Mouse (Mus musculus) neural tube, embryonic 14.5 days (tissue): ENCODE results near the gene Maip1. TPM values are rescaled to one million over a fixed set of nuclear protein-coding genes. Genes with fewer than 3 reads are reported as not detected.

Experiments used
- ATAC-seq: fragments of 200-750 bp; cut with Nextera tagmentation; 2 replicates; pipeline ENCODE4 v1.8.0; 2017; ENCODE audit warnings: low read depth, mild to moderate bottlenecking, moderate TSS enrichment, moderate library complexity
- H3K27ac ChIP-seq: fragments of 300-500 bp; sonication (generic); 2 replicates; pipeline ENCODE4 v1.5.1; 2014; ENCODE audit warnings: low read depth, mild to moderate bottlenecking, control low read depth, low read length, moderate library complexity, mixed read lengths
- H3K27me3 ChIP-seq: fragments of 300-500 bp; sonication (generic); 2 replicates; pipeline ENCODE4 v1.6.1; 2014; ENCODE audit warnings: low read length; ENCODE audit not compliant: control insufficient read depth, insufficient read depth
- H3K36me3 ChIP-seq: fragments of 300-500 bp; sonication (generic); 2 replicates; pipeline ENCODE4 v1.6.1; 2014; ENCODE audit warnings: low read length, mixed read lengths; ENCODE audit not compliant: control insufficient read depth, insufficient read depth
- H3K4me1 ChIP-seq: fragments of 300-500 bp; sonication (generic); 2 replicates; pipeline ENCODE4 v1.6.1; 2014; ENCODE audit warnings: low read length; ENCODE audit not compliant: control insufficient read depth, insufficient read depth
- H3K4me2 ChIP-seq: fragments of 300-500 bp; sonication (generic); 2 replicates; pipeline ENCODE4 v1.6.1; 2014; ENCODE audit warnings: mild to moderate bottlenecking, low read depth, low read length, control low read depth
- H3K4me3 ChIP-seq: fragments of 300-500 bp; sonication (generic); 2 replicates; pipeline ENCODE4 v1.5.1; 2014; ENCODE audit warnings: low read depth, low read length, control low read depth, mixed read lengths
- H3K9ac ChIP-seq: fragments of 300-500 bp; sonication (generic); replicated peaks from 2 replicates; pipeline ENCODE4 v1.6.1; 2014; ENCODE audit warnings: low read depth, mild to moderate bottlenecking, control low read depth, low read length, mixed read lengths
- H3K9me3 ChIP-seq: fragments of 300-500 bp; sonication (generic); 2 replicates; pipeline ENCODE4 v1.6.1; 2016; ENCODE audit warnings: low read length; ENCODE audit not compliant: control insufficient read depth
- WGBS: fragments of 180-500 bp; shearing (Covaris S2); extraction: QIAGEN DNeasy Blood & Tissue Kit; methylation state at CpG from one replicate; pipeline ENCODE4 v1.1.7; 2014; 5-methylcytosine and 5-hydroxymethylcytosine counted together
- polyA plus RNA-seq: library from polyadenylated mRNA; unstranded; fragments of >200 nt; fragmentation: Nextera tagmentation; extraction: Ambion mirVana; gene quantifications from 2 replicates; pipeline ENCODE4 v1.2.1, GENCODE M21; 2014

The Maip1 gene
- polyA plus RNA-seq, 1 experiment from 2014 or later: 16.2 TPM

DNA sequence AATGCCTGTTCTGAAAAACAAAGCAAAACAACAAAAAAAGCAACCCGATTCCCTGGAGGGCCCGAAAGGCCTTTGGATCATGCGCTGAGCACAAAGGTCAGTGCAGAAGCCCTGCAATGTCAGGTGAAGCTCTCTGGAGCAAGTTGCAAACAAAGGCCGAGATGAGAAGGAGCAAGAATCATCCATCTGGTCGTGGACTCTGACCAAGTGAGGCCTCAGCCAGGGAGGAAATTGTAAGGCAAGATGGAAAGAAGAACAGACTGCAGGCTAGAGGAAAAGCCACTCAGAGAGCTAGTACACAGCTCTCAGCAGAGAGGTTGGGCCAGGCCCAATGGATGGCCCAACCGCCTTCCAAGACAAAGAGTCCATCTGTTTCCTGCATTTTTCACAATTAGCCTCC, 32.9 kb downstream of the Maip1 start:
- no peak for ATAC-seq
- no peaks in the 10 kb centered on the region for H3K9me3 ChIP-seq
- no peaks in the 10 kb centered on the region for H3K4me1 ChIP-seq
- H3K4me3 ChIP-seq: no peak overlapping the region
- H3K27ac ChIP-seq: no peak overlapping the region
- H3K27me3 ChIP-seq: no peaks in the 10 kb centered on the region
- no peak overlapping the region for H3K9ac ChIP-seq
- WGBS: 85% methylated on average over 6 of the region's 6 CpGs
- no peaks in the 10 kb centered on the region for H3K36me3 ChIP-seq
- H3K4me2 ChIP-seq: no peak overlapping the region

DNA sequence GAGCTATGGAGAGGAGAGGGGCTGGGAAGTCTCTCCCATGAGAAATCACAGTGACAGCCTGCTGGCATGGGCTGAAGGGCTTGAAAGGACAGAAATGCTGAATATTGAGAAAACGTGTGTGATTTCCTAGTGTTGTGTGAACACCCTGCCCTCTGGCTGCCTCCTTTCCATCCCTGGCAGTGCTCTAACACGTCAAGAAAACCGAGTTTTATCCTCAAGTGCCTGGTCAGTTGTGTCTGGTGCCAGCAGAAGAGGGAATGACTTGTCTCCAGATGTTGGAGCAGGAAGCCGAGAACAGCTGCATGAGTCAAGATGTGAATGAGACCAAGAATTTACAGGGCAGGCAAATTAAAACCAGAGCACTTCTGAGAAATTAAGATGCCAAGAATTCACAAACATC, 34.6 kb downstream of the Maip1 start:
- ATAC-seq: no peak
- H3K9ac ChIP-seq: no peak overlapping the region
- H3K4me3 ChIP-seq: no peak overlapping the region
- H3K9me3 ChIP-seq: no peaks in the 10 kb centered on the region
- H3K4me2 ChIP-seq: no peak overlapping the region
- H3K4me1 ChIP-seq: no peaks in the 10 kb centered on the region
- H3K36me3 ChIP-seq: no peaks in the 10 kb centered on the region
- H3K27me3 ChIP-seq: no peaks in the 10 kb centered on the region
- H3K27ac ChIP-seq: no peak overlapping the region
- WGBS: 70% methylated on average over 4 of the region's 4 CpGs

DNA sequence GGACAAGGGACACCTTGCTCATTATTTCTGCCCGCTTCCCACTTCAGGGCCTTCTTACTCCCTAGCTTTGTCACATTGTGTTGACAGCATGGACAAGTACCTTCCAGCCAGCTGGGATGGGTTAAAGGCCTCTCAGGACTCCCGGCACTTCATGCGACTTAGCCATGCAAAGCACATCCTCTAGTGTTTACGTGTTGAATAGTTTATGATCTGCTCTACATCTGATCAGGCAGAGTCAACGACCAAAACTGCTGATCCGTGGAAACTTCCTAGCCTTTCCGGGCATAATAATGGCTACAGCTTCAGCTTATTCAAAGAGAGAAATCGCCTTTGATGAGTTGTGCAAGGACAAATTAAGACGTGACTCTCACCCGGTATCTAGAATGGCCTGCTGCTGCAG, 39.6 kb downstream of the Maip1 start:
- 62% methylated on average over 10 of the region's 10 CpGs for WGBS
- Histone ChIP-seq H3K4me3 (no peak overlapping the region), H3K4me2 (no peak overlapping the region), H3K4me1 (no peaks in the 10 kb centered on the region), H3K27ac (no peak overlapping the region), H3K36me3 (no peaks in the 10 kb centered on the region), H3K27me3 (no peaks in the 10 kb centered on the region), H3K9me3 (no peaks in the 10 kb centered on the region), H3K9ac (no peak overlapping the region)
- no peak for ATAC-seq

DNA sequence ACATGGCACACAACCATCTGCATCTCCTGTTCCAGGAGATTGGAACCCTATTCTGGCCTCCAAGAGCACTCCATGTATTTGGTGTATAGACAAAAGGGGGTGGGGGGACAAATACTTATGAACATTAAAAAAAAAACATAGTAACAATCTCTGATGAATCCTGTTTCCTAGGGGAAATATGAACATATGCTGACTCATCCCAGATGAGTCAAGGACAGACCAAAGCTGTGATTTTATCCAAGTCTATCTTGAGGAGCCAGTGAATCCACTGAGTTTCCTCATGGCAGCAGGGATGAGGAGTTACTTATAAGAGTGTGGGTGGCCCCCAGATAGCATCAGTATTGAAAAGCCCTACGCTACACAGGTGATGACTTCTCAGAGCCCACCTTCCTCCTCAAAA, 44.1 kb downstream of the Maip1 start:
- Histone ChIP-seq H3K4me2 (no peak overlapping the region), H3K4me3 (no peak overlapping the region), H3K4me1 (no peaks in the 10 kb centered on the region), H3K36me3 (no peaks in the 10 kb centered on the region), H3K9me3 (no peaks in the 10 kb centered on the region), H3K27ac (no peak overlapping the region), H3K9ac (no peak overlapping the region), H3K27me3 (no peaks in the 10 kb centered on the region)
- 100% methylated on average over 1 of the region's 1 CpGs for WGBS
- no peak for ATAC-seq

- no peaks in the 10 kb centered on the region for H3K27me3 ChIP-seq
- no peaks in the 10 kb centered on the region for H3K36me3 ChIP-seq
- no peak overlapping the region for H3K4me3 ChIP-seq
- H3K9me3 ChIP-seq: no peaks in the 10 kb centered on the region
- no peak overlapping the region for H3K27ac ChIP-seq
- ATAC-seq: no peak
- H3K9ac ChIP-seq: no peak overlapping the region
- 88% methylated on average over 6 of the region's 6 CpGs for WGBS
- no peak overlapping the region for H3K4me2 ChIP-seq
- no peaks in the 10 kb centered on the region for H3K4me1 ChIP-seq
Observed at GRCm38 (mm10) chr1:57460305-57460940, 54.3 kb downstream of the Maip1 start.

Other genes starting within 250 kb of the Maip1 start
- gene 1700066M21Rik, start 28.7 kb upstream of the Maip1 start, polyA plus RNA-seq: 25.2 and 26.3 TPM in 2 replicates
- 27.2 and 28.9 TPM in 2 replicates for gene Tyw5, start 773 bp downstream of the Maip1 start, polyA plus RNA-seq